Mouse (Mus musculus): ENCODE results near the gene Gnrhr. TPM values are rescaled to one million over a fixed set of nuclear protein-coding genes. Genes with fewer than 3 reads are reported as not detected.

Gnrhr gene
- not detected for polyA plus RNA-seq (2014; fragmentation: Illumina TruSeq; extraction: RNeasy Lipid Tissue Mini Kit (QIAGEN cat#74804); ENCODE audit: low read depth, low replicate concordance)

GRCm38 (mm10) chr5:86197801-86198200, at the start of gene Gnrhr:
TSS of gene Gnrhr (minus strand) at chr5:86197901.

GRCm38 (mm10) chr5:86172449-86173161, 25.1 kb downstream of the Gnrhr start, which contains the start of gene Uba6:
TSS of gene Uba6 (minus strand) at chr5:86172803.

Other genes starting within 250 kb of the Gnrhr start
- gene Cenpc1, start 132.3 kb downstream of the Gnrhr start, polyA plus RNA-seq (2014; fragmentation: Illumina TruSeq; extraction: RNeasy Lipid Tissue Mini Kit (QIAGEN cat#74804); ENCODE audit: low read depth, low replicate concordance): 45.5 TPM
- gene Stap1, start 126.2 kb downstream of the Gnrhr start, polyA plus RNA-seq (2014; fragmentation: Illumina TruSeq; extraction: RNeasy Lipid Tissue Mini Kit (QIAGEN cat#74804); ENCODE audit: low read depth, low replicate concordance): 11.2 TPM
- gene Uba6, start 25.1 kb downstream of the Gnrhr start, polyA plus RNA-seq (2014; fragmentation: Illumina TruSeq; extraction: RNeasy Lipid Tissue Mini Kit (QIAGEN cat#74804); ENCODE audit: low read depth, low replicate concordance): 34.8 TPM
- not detected for gene Tmprss11c, start 91.4 kb upstream of the Gnrhr start, polyA plus RNA-seq (2014; fragmentation: Illumina TruSeq; extraction: RNeasy Lipid Tissue Mini Kit (QIAGEN cat#74804); ENCODE audit: low read depth, low replicate concordance)
- gene Tmprss11d, start 175.5 kb upstream of the Gnrhr start, polyA plus RNA-seq (2014; fragmentation: Illumina TruSeq; extraction: RNeasy Lipid Tissue Mini Kit (QIAGEN cat#74804); ENCODE audit: low read depth, low replicate concordance): not detected

All from sigmoid colon, adult 10 weeks (tissue).